Mouse (Mus musculus): ENCODE measurements around the gene Afap1. TPM values are rescaled to one million over a fixed set of nuclear protein-coding genes. Genes with fewer than 3 reads are reported as not detected.

Afap1 gene
- polyA plus RNA-seq, 2 experiments from 2014 or later = 3.7 to 6.6 TPM

DNA sequence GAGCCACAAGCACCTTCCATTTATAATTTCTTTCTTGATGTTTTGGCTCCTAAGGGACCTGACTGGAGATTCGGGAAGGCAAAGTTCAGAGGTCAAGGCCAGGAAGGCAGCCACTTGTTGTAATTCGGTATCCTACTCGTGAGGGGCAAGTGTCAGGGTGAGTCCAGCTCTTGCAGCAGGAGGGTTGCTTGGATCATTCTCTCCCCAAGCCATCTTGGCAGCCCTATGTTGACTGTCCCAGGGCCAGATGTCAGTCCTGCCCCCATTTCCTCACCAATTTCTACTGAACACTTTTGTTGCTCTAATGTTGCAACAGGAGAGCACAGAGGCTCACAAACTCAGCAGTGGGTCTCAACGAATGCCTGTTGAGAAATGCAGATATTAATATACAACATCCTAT lies 5.0 kb downstream of the Afap1 start:
- no peak for ATAC-seq

DNA sequence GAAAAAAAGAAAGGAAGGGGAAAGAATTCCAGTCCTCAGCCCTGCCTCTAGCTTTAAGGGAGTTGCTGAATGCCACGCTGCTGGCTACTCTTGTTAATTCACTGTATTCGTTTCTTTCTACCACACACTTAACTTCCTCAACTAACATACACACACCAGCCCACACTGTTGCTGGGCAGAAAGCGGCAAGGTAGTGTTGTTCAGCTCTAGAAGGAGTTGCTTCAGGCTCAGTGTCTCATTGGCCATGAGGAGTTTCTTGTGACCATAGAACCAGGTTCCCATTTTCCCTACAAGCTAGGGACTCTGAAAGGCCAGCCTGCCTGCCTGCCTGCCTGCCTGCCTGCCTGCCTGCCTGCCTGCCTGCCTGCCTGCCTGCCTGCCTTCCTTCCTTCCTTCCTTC lies 5.9 kb downstream of the Afap1 start:
- no peak for ATAC-seq

DNA sequence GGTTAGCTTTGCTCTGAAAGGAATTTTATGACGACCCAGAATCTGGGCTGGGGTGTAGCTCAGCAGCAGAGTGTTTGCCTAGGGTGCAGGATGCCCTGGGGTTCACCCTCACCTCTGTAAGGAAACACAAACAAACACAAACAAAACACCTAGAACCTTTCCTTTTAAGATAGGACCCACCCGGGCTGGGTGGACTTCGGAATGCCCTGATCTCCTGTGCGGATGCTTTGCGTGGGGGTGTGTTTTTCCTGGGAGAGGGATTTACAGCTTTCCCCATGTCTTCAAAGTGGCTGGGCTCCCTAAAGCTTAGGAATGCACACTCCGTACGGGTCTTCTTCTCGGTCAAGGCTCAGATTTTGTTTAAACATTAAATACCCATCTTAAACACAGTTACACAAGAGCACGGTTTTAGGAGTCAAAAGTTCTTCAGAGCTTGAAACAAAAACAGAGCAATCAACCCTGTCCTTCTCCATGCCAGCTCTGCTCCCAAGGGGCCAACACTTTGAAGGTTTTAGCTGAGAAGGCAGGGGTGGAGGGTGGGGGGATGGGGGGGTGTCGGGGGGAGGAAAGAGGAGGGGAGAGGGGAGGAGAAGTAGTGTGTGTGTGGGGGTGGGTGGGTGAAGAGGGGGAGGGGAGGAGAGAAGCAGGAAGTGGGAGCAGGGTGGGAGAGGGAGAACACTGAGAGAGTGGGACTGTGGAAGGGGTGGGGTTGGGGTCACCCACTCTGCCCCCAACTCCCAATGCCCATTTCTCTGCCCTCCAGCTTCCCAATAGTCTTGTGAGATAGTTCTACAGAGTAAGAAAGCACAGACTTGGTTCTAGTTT lies 7.5 kb downstream of the Afap1 start:
- no peak for ATAC-seq

DNA sequence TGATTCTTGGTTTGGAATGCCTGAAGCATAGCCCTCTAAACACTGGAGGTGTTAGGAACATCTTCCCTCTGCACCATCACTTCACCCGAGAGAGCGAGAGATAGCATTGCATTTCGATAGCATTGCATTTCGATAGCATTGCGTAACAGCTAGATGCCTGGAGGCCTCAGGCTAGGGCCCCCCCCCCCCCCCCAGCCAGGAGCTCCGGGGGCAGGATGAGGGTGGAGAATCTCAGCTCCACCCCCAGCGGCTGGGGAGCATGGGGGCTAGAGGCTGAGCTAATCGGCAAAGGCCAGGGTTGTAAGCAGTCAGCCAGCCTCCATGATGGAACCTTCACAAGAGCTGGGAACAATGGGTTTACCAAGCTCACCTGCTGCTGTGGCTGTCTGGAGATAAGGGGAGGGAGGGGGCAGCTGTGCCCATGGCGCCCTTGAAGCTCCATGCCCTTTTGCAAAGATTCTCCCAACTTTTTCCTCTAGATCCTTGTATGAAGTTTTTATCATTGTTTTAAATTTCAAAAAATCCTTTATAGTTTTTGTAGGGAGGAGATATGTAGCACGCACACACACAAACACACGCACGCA lies 8.2 kb downstream of the Afap1 start:
- ATAC-seq = no peak

DNA sequence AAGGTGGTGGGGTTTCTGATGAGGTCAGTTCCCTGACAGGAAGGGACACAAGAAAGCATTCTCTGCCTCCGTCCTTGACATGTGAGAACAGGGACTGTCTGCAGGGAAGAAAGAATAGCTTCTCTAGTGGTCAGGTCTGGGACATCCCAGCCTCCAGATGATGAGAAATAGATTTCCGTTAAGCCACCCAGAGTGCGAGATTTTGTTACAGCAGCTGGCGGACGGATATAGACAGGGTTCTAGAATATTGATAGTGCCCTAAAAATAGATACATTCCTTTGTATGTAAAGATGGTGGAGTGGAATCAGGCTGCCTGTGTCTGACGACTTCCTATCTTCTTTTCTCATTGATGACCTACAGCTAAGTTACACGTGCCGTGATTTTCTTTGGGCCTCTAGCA lies 10.3 kb downstream of the Afap1 start:
- no peak for ATAC-seq

DNA sequence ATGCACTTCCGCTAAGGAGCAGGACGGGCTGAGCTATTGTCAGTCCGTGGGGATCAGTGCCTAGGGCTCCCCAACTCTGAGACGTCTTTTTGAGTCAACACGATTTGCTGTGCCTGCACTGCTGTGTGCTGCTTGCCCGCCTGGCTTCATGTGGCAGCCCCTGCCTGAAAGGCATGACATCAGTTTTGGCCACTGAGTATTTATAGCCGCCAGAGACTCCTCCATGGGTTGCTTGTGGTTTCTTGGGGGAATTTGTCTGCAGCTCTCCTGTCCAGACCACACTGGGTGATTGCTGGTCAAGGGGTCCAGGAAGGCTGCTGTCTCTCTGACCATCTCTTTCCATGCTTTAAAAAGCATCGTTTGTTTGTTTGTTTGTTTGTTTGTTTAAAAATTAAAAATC lies 12.2 kb downstream of the Afap1 start:
- ATAC-seq = no peak

DNA sequence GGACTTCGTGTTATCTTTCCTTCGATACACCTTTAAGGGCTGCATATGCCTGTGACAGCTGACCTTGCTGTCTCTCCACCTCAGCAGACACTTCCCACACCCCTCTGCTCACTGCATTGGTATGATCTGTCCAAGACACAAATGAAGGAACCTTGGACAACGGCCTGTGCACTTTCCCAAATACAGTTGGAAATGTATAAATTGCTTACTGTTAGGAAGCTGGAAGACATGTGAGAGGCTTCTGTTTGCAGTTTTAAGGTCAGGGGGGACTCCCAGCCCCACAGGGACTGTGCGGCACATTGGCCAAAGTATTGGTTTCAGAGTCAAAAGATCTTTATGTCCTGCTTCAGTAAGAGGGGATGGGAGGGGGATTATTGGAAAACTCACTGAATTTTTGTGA lies 14.0 kb downstream of the Afap1 start:
- no peak for ATAC-seq

DNA sequence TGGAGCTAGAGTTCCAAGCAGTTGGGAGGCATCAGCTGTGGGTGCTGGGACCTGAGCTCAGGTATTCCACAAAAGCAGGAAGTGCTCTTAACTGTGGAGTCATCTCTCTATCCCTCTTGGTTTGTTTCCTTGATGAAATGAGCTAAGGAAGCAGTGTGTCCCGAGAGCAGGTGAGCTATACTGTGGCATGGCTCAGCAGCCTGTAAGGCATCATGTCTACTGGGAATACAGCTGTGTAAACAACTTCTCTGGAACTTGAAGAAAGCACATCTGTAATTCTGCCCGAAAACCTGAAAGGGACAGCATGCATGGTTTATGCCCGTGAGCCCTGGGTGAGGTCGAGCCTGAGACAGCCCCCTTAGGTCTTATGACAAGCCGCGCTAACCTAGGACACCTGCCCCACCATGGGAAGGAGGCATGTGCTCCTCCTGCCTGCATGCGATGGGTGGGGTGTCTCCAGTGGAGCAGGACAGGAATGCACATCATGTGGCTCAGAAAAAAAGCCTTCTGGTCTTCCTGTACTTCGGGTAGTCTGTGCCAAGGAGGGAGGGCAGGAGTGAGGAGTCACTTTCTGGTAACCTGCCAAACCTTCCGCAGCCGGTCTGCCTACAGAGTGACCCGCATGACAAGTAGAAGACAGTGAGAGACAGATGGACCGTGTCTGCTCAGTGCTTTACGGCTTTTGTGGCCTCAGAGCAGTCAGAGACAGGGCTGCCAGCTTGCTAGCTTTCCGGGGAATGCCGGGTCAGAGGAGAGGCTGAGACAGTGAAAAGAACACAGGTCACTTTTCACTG lies 14.7 kb downstream of the Afap1 start:
- ATAC-seq = no peak

DNA sequence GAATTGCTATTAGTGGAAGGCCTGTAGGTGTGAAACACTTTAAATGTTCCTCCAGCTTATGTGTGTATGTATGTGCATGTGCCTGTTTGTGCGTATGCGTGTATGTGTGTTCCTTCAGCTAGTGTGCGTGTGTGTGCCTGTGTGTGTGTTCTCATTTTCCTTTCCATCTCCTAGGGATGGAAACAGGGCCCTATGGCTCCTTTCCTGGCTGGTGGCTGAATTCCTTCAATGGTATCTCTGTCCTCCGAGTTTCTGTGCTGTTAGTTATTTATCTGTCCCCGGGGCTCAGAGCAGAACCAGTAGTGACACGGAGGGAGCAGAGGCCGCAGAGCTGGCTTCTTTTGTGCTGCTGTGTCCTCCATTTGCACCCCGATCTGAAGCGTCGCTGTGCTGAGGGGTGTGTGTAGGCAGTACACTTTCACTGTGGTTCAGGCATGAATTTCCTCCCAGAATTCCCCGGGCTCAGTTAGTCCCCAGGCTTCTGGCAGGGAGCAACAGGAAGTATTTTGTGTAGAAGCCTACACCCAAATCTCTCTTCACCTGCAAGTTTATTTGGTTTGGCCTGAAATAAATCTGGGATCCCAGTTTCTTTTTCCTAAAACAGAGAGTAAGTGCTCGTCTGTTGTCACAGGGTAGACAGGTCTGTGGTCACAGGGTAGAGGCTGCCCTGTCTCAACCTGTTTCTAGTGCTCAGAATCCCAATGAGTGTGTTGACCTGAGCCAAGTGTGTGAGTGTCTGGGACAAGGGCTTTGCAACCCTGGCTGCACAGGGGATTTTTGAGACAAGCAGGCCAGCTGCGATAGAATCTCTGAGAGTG lies 15.7 kb downstream of the Afap1 start:
- ATAC-seq = no peak

DNA sequence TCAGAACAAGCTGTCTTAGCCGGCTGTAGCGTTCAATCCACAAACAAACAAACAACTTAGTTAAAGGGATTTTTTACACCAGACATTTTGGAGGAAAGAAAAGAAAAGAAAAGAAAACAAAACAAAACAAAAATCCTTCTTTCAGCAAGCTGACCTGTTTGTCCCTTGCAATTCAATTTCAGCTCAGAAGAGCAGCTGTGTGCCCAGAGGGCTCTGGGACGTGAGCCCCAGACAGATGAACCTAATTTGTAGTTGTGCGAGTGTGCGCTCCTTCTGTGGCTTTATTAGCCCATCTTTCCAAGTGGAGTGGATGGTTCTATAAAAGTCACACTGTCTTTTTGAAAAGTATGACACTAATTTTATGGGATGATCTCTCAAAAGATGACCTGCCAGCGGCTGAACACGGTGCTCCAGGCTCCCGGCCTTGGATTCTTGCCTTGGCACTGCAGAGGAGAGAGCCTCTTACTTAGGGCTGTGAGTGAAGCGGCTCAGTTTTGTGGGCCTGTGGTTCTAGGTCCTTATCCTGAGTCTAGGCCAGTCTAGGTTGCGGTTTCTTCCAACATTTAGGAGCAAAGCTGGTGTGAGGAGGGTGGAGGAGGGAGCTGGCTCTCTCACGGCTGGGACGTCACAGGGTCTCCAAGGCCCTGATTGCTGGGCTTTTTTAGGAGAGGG lies 22.6 kb downstream of the Afap1 start:
- ATAC-seq = no peak

DNA sequence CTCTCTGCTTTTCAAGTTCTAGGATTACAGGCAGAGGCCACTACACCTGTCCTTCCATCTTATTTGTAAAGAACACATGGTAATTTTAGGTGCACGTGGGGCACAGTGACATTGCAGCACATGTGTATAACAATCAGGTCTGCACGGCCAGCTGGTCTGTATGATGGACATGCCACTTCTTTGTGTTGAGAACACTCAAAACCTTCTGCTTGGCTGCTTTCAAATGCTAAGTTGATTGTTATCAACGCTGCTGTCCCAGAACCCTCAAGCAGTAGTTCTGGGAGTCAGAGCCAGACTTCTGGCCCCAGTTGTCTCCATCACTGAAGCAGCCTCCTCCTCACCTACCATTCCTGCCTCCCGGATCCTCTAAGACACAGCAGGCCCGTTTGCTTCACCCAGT lies 23.5 kb downstream of the Afap1 start:
- ATAC-seq = no peak

DNA sequence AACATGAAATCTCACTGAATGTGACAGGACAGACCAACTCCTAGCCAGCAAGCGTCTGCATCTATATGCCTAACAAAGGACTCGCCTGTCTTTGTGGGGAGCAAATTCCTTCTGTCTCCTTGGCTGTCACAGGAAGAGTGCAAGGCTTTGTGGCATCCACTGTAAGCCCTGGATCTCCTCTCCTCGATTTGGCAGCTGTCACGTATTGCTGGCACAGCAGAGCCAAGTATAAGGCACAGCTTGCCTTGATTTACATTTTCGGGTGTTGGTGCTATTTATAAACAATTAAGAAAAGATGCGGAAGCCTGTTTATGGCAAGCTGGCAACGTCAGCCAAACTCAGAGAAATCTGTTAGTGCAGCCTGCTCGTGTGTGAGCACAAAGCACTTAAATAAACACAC lies 25.3 kb downstream of the Afap1 start:
- ATAC-seq = no peak

DNA sequence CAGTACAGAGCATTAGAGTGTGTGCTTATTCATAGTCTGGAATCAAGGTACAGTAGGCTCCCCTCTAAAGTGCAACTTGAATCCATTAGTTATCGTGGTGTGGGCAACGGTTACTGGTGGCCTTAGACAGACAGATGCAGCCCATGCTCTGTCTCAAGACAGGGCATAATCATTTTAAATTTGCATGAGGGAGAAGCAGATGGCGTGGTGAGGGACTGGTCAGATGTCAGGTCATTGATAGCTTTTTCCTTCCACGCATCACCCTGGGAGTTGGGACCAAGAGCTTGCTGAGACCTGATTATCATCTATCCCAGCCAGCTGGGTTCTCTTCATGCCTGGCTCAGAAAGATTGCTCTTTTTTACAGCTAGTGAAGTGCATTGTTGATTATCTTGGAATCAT lies 27.0 kb downstream of the Afap1 start:
- no peak for ATAC-seq

DNA sequence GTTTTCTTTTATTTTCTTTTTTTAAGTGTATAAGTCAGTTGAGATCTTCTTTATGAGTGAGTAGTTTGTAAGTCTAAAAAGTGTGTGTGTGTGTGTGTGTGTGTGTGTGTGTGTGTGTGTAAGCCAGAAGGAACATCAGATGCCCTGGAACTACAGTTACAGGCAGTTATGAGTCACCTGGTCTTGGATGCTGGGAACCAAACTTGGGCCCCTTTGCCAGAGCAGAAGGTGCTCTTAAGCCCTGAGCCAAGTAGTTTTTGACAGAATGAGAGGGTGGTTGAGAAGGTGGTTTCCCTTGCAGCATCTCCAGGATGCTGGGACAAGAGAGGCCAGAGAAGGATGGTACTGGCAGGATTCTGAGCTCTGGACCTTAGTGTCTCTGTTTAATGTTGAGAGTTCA lies 27.4 kb downstream of the Afap1 start:
- ATAC-seq = no peak

DNA sequence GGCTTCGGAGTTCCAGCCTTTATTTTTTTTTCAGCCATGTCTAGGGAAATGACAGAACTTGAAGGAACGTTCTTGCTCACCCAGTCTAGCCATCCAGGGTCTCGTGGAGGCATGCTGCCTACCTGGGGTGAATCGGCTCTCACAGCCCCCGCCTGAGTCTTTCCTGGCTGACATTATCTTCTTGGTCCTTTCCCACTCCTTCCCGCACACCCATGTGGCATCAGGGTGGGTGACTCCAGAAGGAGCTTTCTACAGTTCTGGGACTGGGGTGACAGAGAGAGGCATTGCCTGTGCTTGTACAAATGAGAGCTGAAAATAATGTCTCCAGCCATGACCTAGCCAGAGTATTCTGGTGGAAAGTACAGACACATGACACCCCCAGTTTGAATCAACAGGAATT lies 28.0 kb downstream of the Afap1 start:
- ATAC-seq = no peak

DNA sequence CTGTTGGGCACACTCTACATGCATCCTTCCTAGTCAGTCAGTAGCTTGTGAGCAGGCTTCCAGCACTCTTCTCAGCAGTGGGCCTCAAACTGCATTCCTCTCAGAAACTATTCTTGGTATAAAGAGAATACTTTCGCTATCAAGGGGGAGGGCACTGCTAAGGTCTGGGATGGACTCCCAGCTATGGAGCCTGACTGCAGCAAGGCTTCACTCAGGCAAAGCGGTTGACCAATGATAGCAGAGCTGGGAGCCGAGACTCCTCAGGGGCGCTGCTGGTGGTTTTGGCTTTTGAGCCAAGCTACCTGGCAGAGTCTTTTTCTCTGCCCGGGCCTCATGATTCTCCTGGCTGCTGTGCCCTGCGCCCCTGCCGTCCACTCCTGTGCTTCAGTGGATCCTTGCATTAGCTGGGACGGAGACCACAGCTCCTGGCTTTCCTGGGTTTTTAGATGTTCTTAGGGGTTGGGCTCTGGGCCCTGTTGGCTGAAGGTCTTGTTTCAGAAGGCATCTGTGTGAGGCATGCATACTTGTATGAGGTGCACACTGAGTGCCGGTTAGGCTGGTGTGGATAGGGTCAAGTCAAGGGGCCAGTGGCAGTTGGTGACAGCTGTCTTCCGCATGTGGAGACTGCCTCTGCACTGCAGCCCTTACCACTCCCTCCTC lies 28.6 kb downstream of the Afap1 start:
- ATAC-seq = no peak

DNA sequence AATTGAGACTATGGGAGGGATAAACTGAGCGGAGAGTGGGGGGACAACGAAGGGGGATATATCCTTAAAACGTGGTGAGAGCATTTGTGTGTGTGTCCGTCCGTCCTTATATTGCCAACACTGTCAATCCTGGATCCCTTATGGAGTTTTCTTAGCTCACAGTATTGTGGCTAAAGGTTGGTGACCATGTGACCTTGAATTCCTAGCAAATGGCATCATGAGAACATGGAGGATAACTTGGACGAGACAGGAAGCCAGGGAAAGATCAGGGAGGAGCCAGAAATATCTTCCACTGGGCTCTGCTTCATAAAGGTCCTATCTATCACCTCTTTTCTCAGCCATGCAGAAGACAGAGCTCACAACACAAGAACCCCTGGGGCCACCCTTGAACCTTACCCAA lies 30.3 kb downstream of the Afap1 start:
- no peak for ATAC-seq

DNA sequence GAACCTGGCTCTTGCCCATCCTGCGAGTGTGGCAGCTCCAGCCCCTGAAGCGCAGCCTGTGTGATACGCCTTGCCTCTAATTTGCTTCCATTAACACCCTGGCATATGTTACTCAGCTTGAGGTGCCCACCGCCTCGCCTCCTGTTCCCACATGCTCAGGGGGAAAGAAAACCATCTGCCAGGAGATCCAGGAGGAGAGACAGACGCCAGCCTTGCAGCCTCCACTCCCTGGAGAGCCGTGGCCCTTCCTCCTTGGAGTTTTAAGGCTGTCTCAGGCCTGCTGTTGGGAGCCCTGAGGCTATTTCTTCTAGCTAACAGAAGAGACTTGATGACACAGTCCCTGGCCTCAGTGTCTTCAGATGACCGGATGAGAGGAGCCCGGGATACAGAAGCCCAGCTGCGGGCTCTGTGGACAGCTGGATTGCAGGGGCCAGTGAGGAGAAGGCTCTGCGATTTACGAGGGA lies 32.1 kb downstream of the Afap1 start:
- ATAC-seq = no peak

DNA sequence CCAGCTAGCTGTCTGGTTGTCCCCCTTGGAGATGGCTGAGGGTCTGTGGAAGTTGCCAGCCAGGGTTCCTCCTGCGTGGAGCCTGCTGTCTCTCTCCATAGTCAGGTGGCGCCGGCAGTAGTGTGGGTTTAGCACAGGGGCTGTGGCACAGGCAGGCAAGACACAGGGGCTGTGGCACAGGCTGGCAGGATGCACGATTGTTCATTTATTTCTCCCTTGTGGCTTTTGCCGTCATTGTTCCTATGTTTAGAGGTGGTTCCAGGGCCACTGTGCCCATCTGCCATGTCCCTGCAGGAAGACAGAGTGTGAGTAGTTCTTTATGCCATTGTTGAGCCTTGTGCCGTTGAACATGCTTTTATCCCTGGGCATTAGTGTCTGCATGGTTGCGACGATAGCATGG lies 33.4 kb downstream of the Afap1 start:
- no peak for ATAC-seq

DNA sequence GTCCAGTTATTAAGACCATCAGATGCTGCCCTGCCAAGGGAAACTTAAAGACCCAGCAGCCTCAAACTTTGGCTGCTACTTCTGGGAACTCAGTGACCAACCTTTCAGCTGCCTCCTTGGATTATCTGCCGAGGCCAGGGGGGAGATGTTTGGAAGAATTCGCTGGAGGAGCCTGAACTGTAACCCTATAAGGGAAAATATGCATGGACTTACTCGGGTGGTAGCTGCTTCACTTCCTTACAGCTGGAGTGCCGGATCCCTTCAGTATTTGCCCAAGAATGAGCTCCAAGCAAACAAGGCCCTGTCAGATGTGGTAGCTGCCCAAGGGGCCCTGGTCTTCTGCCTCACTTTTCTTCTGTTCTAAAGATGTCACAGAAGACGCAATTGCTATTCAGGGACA lies 38.2 kb downstream of the Afap1 start:
- no peak for ATAC-seq

DNA sequence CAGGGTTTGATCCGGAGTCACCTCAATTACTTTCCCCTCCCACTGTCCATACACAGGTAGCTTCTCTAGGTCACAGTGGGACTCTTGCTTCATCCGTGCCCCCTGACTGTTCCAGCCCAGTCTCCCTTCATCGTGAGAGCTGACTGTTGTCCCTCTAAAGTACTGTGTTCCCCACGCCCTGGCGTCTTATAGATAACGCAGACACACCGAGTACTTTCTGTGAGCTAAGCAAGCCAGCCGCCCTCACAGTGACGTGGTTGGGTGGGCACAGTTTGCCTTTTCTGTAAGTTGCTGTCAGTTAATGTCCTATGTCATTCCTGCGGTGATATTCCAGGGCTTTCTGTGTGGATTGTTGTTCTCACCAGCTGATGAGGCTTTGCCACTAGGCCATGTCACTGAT lies 39.9 kb downstream of the Afap1 start:
- ATAC-seq = no peak

DNA sequence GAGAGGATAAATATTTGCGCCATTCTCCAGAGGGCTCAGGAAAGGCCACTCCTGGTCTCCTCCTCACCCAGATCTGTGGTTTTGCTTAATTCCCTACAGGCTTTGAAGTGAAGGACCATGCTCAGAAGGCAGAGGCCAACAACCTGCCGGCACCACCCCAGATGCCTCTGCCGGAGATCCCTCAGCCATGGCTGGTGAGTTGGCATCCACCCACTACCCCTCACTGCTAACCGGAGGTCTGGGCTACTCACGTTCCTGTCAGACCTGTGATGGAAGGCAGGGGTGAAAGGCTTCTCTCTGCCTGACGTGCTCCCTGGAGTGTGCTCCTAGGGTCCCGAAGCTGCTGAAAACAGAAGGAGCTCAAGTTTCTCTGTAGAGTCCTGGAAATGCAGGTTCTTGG lies 42.8 kb downstream of the Afap1 start:
- no peak for ATAC-seq

Measured in activated CD4-positive, CD25-positive, alpha-beta regulatory T cell, adult 4 months (primary cell).